Mouse (Mus musculus): Measurements from ENCODE around the gene Gm20388.

GRCm38 (mm10) chr8:122883671-122884070 is 2973.0 kb downstream of the Gm20388 start:
- no peak for TF ChIP-seq CTCF (IDR thresholded peaks at IDR 0.05; ENCODE audit: low read depth)
- no peak for TF ChIP-seq EP300 (IDR thresholded peaks at IDR 0.05; ENCODE audit: low read depth)

Data from liver, embryonic 14.5 days (tissue).